Mouse (Mus musculus) lung, adult 2 months (tissue): ENCODE results near the gene Prpf31.

Experiments used
- CTCF ChIP-seq: fragments of 200-500 bp; IDR thresholded peaks from 2 replicates; pipeline ENCODE4 v1.5.1; 2011; ENCODE audit warnings: mild to moderate bottlenecking, low read length, control low read depth; ENCODE audit not compliant: insufficient read depth
- POLR2A ChIP-seq: fragments of 200-500 bp; IDR thresholded peaks from 2 replicates; pipeline ENCODE4 v1.6.1; 2011; ENCODE audit warnings: low read depth, mild to moderate bottlenecking, control low read depth, low read length, borderline replicate concordance; ENCODE audit errors: extremely low read depth

DNA sequence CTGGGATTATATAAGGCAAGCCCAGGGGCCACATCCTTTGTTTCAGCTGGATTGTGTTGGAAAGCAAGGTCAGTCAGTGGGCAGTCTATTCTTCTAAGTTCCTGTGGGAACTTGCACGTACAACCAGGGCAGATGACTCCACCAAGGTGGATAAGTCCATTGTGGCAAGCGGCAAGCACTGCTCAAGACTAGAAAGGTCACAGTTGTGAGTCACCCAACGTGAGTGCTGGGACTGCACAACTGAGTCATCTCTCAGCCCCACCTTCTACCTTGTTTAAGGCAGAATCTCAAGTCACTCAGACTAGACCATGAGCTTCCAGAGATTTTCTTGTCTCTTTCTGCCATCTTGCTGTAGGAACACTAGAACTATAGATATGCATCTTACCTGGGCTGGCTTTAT, 39.2 kb upstream of the Prpf31 start:
- TF ChIP-seq CTCF (no peak), POLR2A (no peak)
